Mouse (Mus musculus): ENCODE measurements around the gene Capn7. TPM values are rescaled to one million over a fixed set of nuclear protein-coding genes. Genes with fewer than 3 reads are reported as not detected.

The Capn7 gene
- 10.3 and 16.2 TPM in 2 replicates for polyA plus RNA-seq (2012; rRNA removed; ENCODE audit: low replicate concordance)

GRCm38 (mm10) chr14:31336369-31337155, at the start of gene Capn7:
TSS of gene Capn7 (plus strand) at chr14:31336638.

GRCm38 (mm10) chr14:31323849-31324792, 12.3 kb upstream of the Capn7 start, which contains the start of gene Dnah1:
TSS of gene Dnah1 (minus strand) at chr14:31323896.

Other genes with a start within 250 kb of the Capn7 start
- 66.4 and 72.9 TPM in 2 replicates for gene Smim4, start 207.7 kb upstream of the Capn7 start, polyA plus RNA-seq (2012; rRNA removed; ENCODE audit: low replicate concordance)
- 27.5 and 43.4 TPM in 2 replicates for gene Nt5dc2, start 205.6 kb upstream of the Capn7 start, polyA plus RNA-seq (2012; rRNA removed; ENCODE audit: low replicate concordance)
- 134 and 138 TPM in 2 replicates for gene Stab1, start 168.0 kb upstream of the Capn7 start, polyA plus RNA-seq (2012; rRNA removed; ENCODE audit: low replicate concordance)
- gene Tnnc1, start 128.3 kb upstream of the Capn7 start, polyA plus RNA-seq (2012; rRNA removed; ENCODE audit: low replicate concordance): 2.7 TPM in 1 of 2 replicates, not detected in the other
- gene Nisch, start 119.7 kb upstream of the Capn7 start, polyA plus RNA-seq (2012; rRNA removed; ENCODE audit: low replicate concordance): 380 and 433 TPM in 2 replicates
- gene Sema3g, start 118.8 kb upstream of the Capn7 start, polyA plus RNA-seq (2012; rRNA removed; ENCODE audit: low replicate concordance): 8.8 and 12.8 TPM in 2 replicates
- 6.6 and 7.8 TPM in 2 replicates for gene Phf7, start 85.3 kb upstream of the Capn7 start, polyA plus RNA-seq (2012; rRNA removed; ENCODE audit: low replicate concordance)
- gene Bap1, start 85.2 kb upstream of the Capn7 start, polyA plus RNA-seq (2012; rRNA removed; ENCODE audit: low replicate concordance): 49.3 and 56.2 TPM in 2 replicates
- 0.56 and 1.2 TPM in 2 replicates for gene Dnah1, start 12.7 kb upstream of the Capn7 start, polyA plus RNA-seq (2012; rRNA removed; ENCODE audit: low replicate concordance)
- 24.8 and 25.5 TPM in 2 replicates for gene Sh3bp5, start 99.4 kb downstream of the Capn7 start, polyA plus RNA-seq (2012; rRNA removed; ENCODE audit: low replicate concordance)
- gene Eaf1, start 157.8 kb downstream of the Capn7 start, polyA plus RNA-seq (2012; rRNA removed; ENCODE audit: low replicate concordance): 20.5 and 47.8 TPM in 2 replicates
- 6.3 and 11.0 TPM in 2 replicates for gene Mettl6, start 158.4 kb downstream of the Capn7 start, polyA plus RNA-seq (2012; rRNA removed; ENCODE audit: low replicate concordance)

Measured in mammary gland, adult 2 months (tissue).